Mouse (Mus musculus) forebrain, postnatal 0 days (tissue): ENCODE data around the gene Igsf9. TPM values are rescaled to one million over a fixed set of nuclear protein-coding genes. Genes with fewer than 3 reads are reported as not detected.

Experiments
- ATAC-seq: fragments of 200-750 bp; cut with Nextera tagmentation; 2 replicates; pipeline ENCODE4 v1.8.0; 2017; ENCODE audit warnings: mild to moderate bottlenecking, moderate library complexity
- DNase-seq: peaks from one replicate; pipeline ENCODE4 v3.0.0-alpha.2; 2015
- H3K27ac ChIP-seq: fragments of 300-500 bp; sonication (generic); 2 replicates; pipeline ENCODE4 v1.5.1; 2014; ENCODE audit warnings: low read depth, mild to moderate bottlenecking, antibody characterized with exemption, low read length, moderate library complexity, mixed read lengths
- H3K27me3 ChIP-seq: fragments of 300-500 bp; sonication (generic); 2 replicates; pipeline ENCODE4 v1.6.1; 2014; ENCODE audit warnings: mild to moderate bottlenecking, low read length, mixed read lengths; ENCODE audit not compliant: insufficient read depth
- H3K36me3 ChIP-seq: fragments of 300-500 bp; sonication (generic); 2 replicates; pipeline ENCODE4 v1.6.1; 2014; ENCODE audit warnings: mild to moderate bottlenecking, moderate library complexity; ENCODE audit not compliant: insufficient read depth
- H3K4me1 ChIP-seq: fragments of 300-500 bp; sonication (generic); 2 replicates; pipeline ENCODE4 v1.6.1; 2014; ENCODE audit warnings: antibody characterized with exemption; ENCODE audit not compliant: insufficient read depth
- H3K4me2 ChIP-seq: fragments of 300-500 bp; sonication (generic); 2 replicates; pipeline ENCODE4 v1.6.1; 2014; ENCODE audit warnings: low read depth, mild to moderate bottlenecking, moderate library complexity
- H3K4me3 ChIP-seq: fragments of 300-500 bp; sonication (generic); 2 replicates; pipeline ENCODE4 v1.5.1; 2014; ENCODE audit warnings: low read depth, low read length, mixed read lengths
- H3K9ac ChIP-seq: fragments of 300-500 bp; sonication (generic); 2 replicates; pipeline ENCODE4 v1.6.1; 2014; ENCODE audit warnings: mild to moderate bottlenecking
- H3K9me3 ChIP-seq: fragments of 300-500 bp; sonication (generic); 2 replicates; pipeline ENCODE4 v1.6.1; 2016; ENCODE audit warnings: low read length
- CTCF ChIP-seq: sonication (generic); IDR thresholded peaks from 2 replicates; pipeline ENCODE4 v1.5.1; 2016; ENCODE audit warnings: antibody characterized with exemption, control low read depth, low read depth
- WGBS: fragments of 180-500 bp; shearing (Covaris S2); extraction: QIAGEN DNeasy Blood & Tissue Kit; methylation state at CpG from one replicate; pipeline ENCODE4 v1.1.7; 2014; 5-methylcytosine and 5-hydroxymethylcytosine counted together
- polyA plus RNA-seq: library from polyadenylated mRNA; unstranded; fragments of >200 nt; fragmentation: Nextera tagmentation; extraction: Ambion mirVana; gene quantifications from 2 replicates; pipeline ENCODE4 v1.2.1, GENCODE M21; 2015
- total RNA-seq: library from RNA; depleted of rRNA; stranded (reverse); fragments of >200 nt; gene quantifications from 2 replicates; pipeline ENCODE4 v1.2.3, GENCODE M21; 2014

The Igsf9 gene
- total and polyA plus RNA-seq, 2 experiments from 2014 or later: 25.6 to 35.3 TPM

GRCm38 (mm10) chr1:172502145-172503110 lies 20.8 kb downstream of the Igsf9 start:
- ATAC-seq (no peak), DNase-seq (no peak)
- Histone ChIP-seq H3K27me3 (peaks cover 23% of the 10 kb centered on the region), H3K4me1 (peaks cover 4% of the 10 kb centered on the region; the same call in 1 of the 2 replicates), H3K9me3 (no peaks in the 10 kb centered on the region), H3K36me3 (peaks cover 15% of the 10 kb centered on the region), H3K27ac (no peak overlapping the region), H3K9ac (no peak overlapping the region), H3K4me2 (peak overlapping the region; percentile 3; the same call in 1 of the 2 replicates), H3K4me3 (no peak overlapping the region)
- TF ChIP-seq CTCF: no peak
- 49% methylated on average over 13 of the region's 13 CpGs for WGBS

DNA sequence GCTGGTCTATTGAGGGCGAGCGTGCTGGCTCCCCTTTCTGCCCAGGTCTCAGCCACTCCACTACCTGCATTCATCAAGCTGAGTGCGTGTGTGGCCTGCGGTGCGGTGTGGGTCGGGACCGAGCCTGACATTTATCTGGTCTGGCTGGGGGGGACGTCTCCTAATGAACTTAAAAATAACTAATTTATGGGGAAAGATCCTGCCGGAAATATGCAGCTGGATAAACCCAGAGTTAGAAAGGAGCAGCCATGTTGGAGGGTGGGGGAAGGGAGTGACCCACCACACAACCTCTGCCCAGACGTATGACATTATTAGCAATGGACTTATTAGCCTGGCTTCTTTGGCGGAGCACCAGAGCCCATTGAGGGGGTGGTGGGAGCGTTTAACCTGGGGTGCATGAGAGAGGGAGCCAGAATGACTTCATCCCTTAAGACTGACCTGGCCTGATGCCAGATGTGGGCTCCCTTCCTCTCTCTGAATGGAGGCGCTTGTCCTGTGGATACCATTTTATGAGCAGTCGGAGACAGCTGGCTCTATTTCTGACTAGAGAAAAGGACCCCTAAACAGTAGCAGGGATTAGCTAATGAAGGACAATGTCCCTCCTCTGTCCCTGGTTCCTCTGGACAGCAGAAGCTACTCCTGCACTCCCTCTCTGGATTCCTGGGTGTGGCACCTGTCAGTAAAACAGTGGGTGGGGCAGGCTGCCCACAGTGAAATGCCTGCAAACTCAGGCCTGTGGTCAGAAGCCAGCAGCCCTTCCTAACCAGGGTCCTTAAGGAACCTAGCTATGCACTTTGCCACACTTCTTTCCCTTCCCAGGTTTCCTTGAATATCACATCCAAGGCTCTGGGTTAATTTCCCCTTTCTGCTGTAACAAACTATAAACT lies 21.8 kb downstream of the Igsf9 start:
- no peaks in the 10 kb centered on the region for H3K9me3 ChIP-seq
- DNase-seq: peak; percentile 38
- no peak overlapping the region for H3K9ac ChIP-seq
- H3K4me2 ChIP-seq: peak overlapping the region; percentile 3; the same call in 1 of the 2 replicates
- H3K27ac ChIP-seq: no peak overlapping the region
- H3K4me3 ChIP-seq: no peak overlapping the region
- 28% methylated on average over 14 of the region's 14 CpGs for WGBS
- peaks cover 4% of the 10 kb centered on the region; the same call in 1 of the 2 replicates for H3K4me1 ChIP-seq
- no peak for TF ChIP-seq CTCF
- no peak; the same call in 1 of the 2 replicates for ATAC-seq
- H3K36me3 ChIP-seq: peaks cover 5% of the 10 kb centered on the region; the same call in 1 of the 2 replicates
- H3K27me3 ChIP-seq: peaks cover 23% of the 10 kb centered on the region

DNA sequence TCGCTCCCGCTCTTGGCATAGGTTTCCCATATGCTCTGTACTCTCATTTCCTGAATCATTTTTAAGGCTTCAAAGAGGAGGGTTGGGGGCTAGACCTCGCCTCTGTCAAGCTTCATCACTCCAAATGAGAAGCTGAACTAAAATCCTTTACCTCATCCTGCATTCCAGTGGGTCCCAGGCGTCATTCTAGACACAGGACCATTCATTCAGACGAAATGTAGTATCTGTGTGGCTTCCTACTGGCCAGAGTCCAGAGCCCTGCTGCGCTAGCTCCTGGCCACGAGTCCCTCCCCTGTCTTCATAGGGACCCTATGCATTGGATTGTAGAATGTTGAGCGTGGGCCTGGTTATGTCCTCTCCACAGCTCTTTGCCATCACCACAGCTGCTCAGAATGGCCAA lies 23.2 kb downstream of the Igsf9 start:
- no peak overlapping the region for H3K4me2 ChIP-seq
- DNase-seq (no peak), ATAC-seq (no peak)
- no peak overlapping the region for H3K9ac ChIP-seq
- no peak overlapping the region for H3K4me3 ChIP-seq
- H3K4me1 ChIP-seq: peaks cover 4% of the 10 kb centered on the region; the same call in 1 of the 2 replicates
- no peak overlapping the region for H3K27ac ChIP-seq
- H3K36me3 ChIP-seq: no peaks in the 10 kb centered on the region
- no peaks in the 10 kb centered on the region for H3K9me3 ChIP-seq
- 64% methylated on average over 8 of the region's 8 CpGs for WGBS
- peaks cover 23% of the 10 kb centered on the region for H3K27me3 ChIP-seq
- no peak for TF ChIP-seq CTCF

DNA sequence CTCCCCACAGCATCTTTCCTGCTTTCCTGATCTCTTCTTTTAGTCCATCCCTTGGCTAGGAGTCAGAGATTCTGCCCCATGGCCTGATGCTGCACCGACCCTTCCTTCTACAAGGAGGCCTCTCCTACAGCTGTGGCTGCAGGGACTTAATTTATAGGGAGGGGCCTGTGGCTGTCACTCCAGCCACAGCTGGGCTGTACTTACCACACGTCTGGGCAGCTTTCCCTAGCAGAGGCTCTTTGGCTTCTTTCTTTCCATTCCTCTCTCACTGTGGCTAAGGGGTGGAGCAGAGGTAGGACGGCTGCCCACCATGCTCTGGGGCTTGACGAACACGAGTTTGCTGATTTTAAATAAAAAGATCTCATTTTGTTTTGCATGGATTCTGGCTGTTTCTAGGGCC lies 25.4 kb downstream of the Igsf9 start:
- Histone ChIP-seq H3K9me3 (no peaks in the 10 kb centered on the region), H3K4me2 (no peak overlapping the region), H3K27ac (no peak overlapping the region), H3K4me1 (peaks cover 4% of the 10 kb centered on the region; the same call in 1 of the 2 replicates), H3K36me3 (no peaks in the 10 kb centered on the region), H3K27me3 (0 out of 2 replicates have a peak, but pooled peaks cover 3% of the 10 kb centered on the region), H3K4me3 (no peak overlapping the region), H3K9ac (no peak overlapping the region)
- 65% methylated on average over 5 of the region's 5 CpGs for WGBS
- no peak for TF ChIP-seq CTCF
- ATAC-seq (no peak), DNase-seq (no peak)

- no peak for DNase-seq
- H3K9ac ChIP-seq: no peak overlapping the region
- 91% methylated on average over 3 of the region's 3 CpGs for WGBS
- TF ChIP-seq CTCF: no peak
- no peak overlapping the region for H3K4me3 ChIP-seq
- no peaks in the 10 kb centered on the region for H3K9me3 ChIP-seq
- peaks cover 4% of the 10 kb centered on the region; the same call in 1 of the 2 replicates for H3K4me1 ChIP-seq
- H3K27ac ChIP-seq: no peak overlapping the region
- H3K27me3 ChIP-seq: no peaks in the 10 kb centered on the region
- H3K36me3 ChIP-seq: no peaks in the 10 kb centered on the region
- H3K4me2 ChIP-seq: no peak overlapping the region
- no peak for ATAC-seq
Observed at GRCm38 (mm10) chr1:172507701-172508100, 26.1 kb downstream of the Igsf9 start.

- Histone ChIP-seq H3K27ac (no peak overlapping the region), H3K4me1 (peaks cover 2% of the 10 kb centered on the region; the same call in 1 of the 2 replicates), H3K4me3 (no peak overlapping the region), H3K9ac (no peak overlapping the region), H3K9me3 (no peaks in the 10 kb centered on the region), H3K4me2 (no peak overlapping the region), H3K27me3 (no peaks in the 10 kb centered on the region), H3K36me3 (no peaks in the 10 kb centered on the region)
- no peak for DNase-seq
- no peak for TF ChIP-seq CTCF
- 0 out of 2 replicates have a peak, but pooled peaks have one; percentile 25 for ATAC-seq
- WGBS: 47% methylated on average over 2 of the region's 2 CpGs
Observed at GRCm38 (mm10) chr1:172508172-172508571, 26.6 kb downstream of the Igsf9 start.
